Mouse (Mus musculus) cerebellum, postnatal 25 days (tissue): ENCODE data around the gene Olfr705.
"Not testable (repeated sequence)": the region's sequence is repeated elsewhere in the genome, so short reads cannot be mapped to it uniquely, and the experiment has no call there.

Experiments used
- DNase-seq, 2 experiments: peaks; one replicate each; pipeline ENCODE4 v3.0.0; 2021; ENCODE audit warnings: mixed read lengths in 2 of 2

Gene Olfr705

DNA sequence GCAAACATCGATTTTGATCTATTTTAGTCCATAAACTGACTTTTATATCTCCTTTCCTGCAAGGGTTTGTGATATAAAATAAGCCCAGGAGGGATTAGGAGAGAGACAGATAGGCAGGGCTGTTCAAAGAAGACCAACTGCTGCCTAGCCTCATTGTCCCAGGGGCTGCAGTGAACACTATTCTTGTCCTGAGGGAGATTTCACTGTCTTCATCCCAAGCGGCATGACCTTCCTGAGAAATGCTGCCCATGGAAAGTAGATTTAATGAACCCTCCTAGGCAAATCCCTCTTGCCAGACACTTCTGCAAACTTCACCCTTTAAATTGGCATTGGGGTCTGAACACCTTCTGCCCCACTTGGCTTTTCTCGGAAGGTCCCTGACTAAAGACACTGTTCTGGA lies at the start of gene Olfr705:
Olfr705 (minus strand) TSS at position 101 of the 400 bp plus-strand sequence.
- no peak for DNase-seq

DNA sequence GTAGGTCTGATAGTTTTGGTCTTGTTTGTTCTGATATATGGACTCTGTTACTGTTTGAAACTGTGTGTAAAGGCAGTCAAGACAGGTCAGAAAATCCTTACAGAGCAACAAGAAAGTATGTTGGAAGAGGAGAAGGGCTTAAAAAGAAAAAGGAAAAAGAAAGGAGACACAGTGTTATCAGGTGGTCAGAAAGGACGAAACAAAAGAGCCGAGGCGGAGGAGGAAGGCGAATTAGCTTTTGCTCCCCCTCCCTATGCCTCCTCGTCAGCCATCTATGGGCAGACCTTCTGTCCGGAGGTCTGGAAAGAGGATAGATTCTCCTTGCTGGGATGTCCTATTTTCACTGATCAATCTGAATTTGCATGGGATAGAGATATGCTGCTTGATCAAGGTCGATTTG lies 44.3 kb upstream of the Olfr705 start:
- peak; percentile 3 to 4 for DNase-seq

DNA sequence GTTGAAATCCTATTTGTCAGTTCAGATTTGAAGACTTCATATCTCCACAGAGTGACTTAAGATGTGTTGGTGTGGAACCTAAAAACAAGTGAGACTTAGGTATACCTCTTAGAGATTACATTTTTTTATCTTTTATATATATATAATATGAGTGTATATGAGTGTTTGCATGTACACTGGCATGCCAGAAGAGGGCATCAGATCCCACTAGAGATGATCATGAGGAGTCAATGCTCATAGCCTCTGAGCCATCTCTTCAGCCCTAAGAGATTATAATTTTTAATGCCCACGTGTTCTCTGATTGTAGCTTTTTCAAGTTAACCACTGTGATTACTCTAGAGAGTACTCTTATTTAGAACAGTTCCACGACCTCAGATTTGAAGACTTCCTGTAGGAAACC lies 31.0 kb upstream of the Olfr705 start, which contains the start of gene Olfr1532-ps1:
Olfr1532-ps1 (plus strand) TSS at position 326 of the 400 bp plus-strand sequence.
- DNase-seq: no peak

DNA sequence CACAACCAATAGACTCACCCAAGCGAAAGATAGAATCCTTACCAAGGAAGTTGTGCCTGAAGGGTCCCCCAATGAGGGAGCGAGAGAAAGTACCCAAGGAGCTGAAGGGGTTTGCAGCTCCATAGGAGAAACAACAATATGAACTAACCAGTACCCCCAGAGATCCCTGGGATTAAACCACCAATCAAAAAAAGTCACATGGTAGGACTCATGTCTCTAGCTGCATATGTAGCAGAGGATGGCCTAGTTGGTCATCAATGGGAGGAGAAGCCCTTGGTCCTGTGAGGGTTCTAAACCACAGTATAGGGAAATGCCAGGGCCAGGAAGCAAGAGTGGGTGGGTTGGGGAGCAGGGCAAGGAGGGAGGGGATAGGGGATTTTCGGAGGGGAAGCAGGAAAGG lies 24.4 kb upstream of the Olfr705 start, which contains the start of gene Olfr707:
Olfr707 (minus strand) TSS at position 101 of the 400 bp plus-strand sequence.
- DNase-seq: not testable (repeated sequence)

- DNase-seq: no peak
Observed at GRCm38 (mm10) chr7:106888062-106888461, 11.4 kb upstream of the Olfr705 start, which contains the start of gene Olfr706. Gene Olfr706, minus strand, starts transcription at chr7:106888162.

DNA sequence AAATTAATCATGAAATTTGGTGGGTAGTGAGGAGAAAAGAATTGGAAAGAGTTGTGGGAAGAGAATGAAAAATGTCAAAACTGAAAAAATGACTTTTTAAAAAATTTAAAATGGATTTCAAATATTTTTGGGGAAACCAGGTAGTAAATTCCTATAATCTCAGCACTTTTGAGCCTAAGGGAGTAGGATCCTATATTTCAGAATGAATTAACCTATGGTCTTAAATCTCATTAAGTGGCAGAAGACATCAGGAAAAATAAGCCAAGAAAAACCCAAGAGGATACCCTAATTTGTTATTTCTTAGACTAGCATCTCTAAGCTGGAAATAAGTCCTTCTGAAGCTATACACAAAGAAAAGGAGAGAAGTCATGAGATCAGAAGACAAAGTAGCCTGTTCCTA lies 13.8 kb downstream of the Olfr705 start, which contains the start of gene Olfr704:
Olfr704 (plus strand) TSS at position 301 of the 400 bp plus-strand sequence.
- DNase-seq: no peak

DNA sequence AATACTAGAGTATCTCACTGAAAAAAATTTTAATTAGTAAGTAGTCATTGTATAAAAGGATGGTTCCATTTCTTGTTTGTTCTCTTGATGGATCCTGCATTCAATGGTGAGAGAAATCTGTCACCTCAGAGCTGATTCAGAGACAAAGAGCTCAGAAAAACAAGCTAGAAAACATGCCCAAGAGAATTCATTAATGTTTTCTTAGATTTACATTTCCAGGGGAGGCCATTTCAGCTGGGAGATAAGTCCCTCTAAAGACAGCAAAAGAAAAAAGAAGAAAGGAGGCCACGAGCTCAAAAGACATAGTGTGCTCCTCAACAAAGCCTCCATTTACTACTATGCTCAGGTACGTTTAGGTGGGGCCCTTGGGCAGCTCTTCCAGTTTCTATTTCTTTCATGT lies 33.6 kb downstream of the Olfr705 start, which contains the start of gene Olfr703:
Olfr703 (plus strand) TSS at position 301 of the 400 bp plus-strand sequence.
- DNase-seq: no peak

GRCm38 (mm10) chr7:106833793-106834192 lies 42.9 kb downstream of the Olfr705 start, which contains the start of gene Olfr702:
Gene Olfr702, minus strand, starts transcription at chr7:106833893.
- DNase-seq: no peak
